Mouse (Mus musculus) E14TG2a.4 (cell line): ENCODE results near the gene Dclk2.

ENCODE experiments used
- CTCF ChIP-seq: conservative IDR thresholded peaks from 2 replicates; pipeline ENCODE4 v1.5.1; 2014; ENCODE audit warnings: low read length
- NANOG ChIP-seq: IDR thresholded peaks from 2 replicates; pipeline ENCODE4 v1.6.1; 2014; ENCODE audit warnings: borderline replicate concordance, low read length, mixed read lengths
- POU5F1 ChIP-seq: IDR thresholded peaks from 2 replicates; pipeline ENCODE4 v1.6.1; 2014; ENCODE audit warnings: low read length, borderline replicate concordance

GRCm38 (mm10) chr3:86870411-86870810, 50.2 kb downstream of the Dclk2 start:
- no peak for TF ChIP-seq CTCF
- TF ChIP-seq NANOG, result no peak
- TF ChIP-seq POU5F1, result no peak
